Mouse (Mus musculus) bone marrow, adult 2 months (tissue): ENCODE data around the gene Msantd3.

Experiments
- CTCF ChIP-seq: fragments of 200-500 bp; IDR thresholded peaks from 2 replicates; pipeline ENCODE4 v1.5.1; 2011; ENCODE audit warnings: low read length, control low read depth; ENCODE audit not compliant: control insufficient read depth, insufficient read depth
- POLR2A ChIP-seq: fragments of 200-500 bp; IDR thresholded peaks from 2 replicates; pipeline ENCODE4 v1.6.1; 2011; ENCODE audit warnings: low read depth, mild to moderate bottlenecking, control low read depth, low read length, borderline replicate concordance; ENCODE audit not compliant: control insufficient read depth

DNA sequence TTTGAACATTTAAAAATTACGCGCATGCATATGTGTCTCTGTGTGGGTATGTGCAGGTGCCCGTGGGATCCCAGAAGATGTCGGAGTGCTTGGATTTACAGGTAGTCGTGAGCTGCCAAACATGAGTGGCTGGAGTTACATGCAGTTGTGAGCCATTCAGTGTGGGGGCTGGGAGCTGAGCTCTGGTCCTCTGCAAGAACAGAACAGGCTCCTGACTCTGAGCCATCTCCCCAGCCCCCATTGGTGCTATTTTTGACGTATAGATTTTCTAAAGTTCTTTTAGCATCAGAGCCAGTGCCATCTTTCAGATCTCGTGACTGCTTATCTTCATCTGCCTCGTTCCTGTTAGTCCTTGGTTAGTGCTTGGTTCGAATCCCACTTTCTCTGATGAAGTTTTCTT lies 69.8 kb downstream of the Msantd3 start:
- TF ChIP-seq CTCF (no peak), POLR2A (no peak)
